Mouse (Mus musculus): ENCODE measurements around the gene Mast4. TPM values are rescaled to one million over a fixed set of nuclear protein-coding genes. Genes with fewer than 3 reads are reported as not detected.

Gene Mast4
- polyA plus RNA-seq, 1 experiment: 0.04 TPM

DNA sequence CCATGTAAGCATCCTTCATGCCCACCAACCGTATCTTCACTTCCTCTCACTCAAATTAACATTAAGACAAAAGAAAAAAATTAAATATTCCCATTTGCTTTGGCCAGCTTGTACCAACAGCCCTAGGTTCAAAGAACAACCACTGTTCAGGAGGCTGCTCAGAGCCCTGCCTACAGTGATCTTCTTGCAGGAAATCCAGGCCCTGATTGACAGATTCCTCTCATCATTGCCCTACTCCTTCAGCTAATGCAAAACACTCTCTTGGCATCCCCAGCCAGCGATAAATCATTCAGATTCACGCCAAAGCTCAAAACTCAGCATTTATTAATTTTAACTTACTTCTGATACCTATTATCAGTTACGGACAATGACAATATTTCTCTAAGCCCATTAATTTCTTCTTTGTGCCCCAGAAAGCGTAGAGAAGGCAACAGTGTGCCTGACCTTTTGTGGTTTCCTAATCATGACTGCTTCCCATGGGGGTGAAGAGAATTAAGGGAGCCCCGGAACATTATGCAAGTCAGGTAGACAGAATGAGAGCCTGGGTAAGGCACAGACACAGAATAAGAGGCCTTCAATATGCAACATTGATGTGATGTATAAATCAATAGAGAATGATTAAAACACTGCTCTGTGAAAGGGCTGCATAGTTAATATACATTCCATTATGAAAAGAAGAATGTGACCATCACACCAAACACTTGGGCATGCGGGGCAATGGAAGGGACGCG lies 135.9 kb downstream of the Mast4 start:
- TF ChIP-seq TAL1 (IDR thresholded peaks at IDR 0.05; ENCODE audit: low read length) (no peak), GATA1 (IDR thresholded peaks at IDR 0.05; ENCODE audit: low read length) (no peak)
- H3K9me3 ChIP-seq (ENCODE audit: control insufficient read depth, low read length): no peaks in the 10 kb centered on the region
- H3K4me1 ChIP-seq (ENCODE audit: control insufficient read depth): no peaks in the 10 kb centered on the region
- H3K4me3 ChIP-seq (replicated peaks): no peak overlapping the region
- no peaks in the 10 kb centered on the region for H3K36me3 ChIP-seq (ENCODE audit: control insufficient read depth)
- no peaks in the 10 kb centered on the region for H3K27me3 ChIP-seq (ENCODE audit: control insufficient read depth)

DNA sequence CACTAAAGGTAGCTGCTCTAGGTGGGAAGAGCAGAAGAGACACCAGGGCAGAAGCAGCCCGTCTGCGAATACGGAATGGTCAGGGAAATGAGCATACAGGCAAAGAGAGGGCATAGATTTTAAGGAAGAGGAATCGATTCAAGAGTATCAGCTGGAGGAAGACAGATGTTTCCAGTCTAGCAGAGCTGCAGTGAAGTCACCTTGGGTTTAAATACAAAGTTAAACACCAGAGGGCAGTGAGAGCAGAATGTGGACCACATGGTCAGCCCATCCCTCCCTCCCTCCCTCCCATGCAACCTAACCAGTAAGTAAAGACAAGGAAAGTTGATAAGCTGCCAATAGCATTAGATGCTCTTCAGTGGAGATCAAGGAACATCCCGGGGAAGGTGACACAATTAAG lies 138.0 kb downstream of the Mast4 start:
- no peak for TF ChIP-seq GATA1 (IDR thresholded peaks at IDR 0.05; ENCODE audit: low read length)
- TF ChIP-seq TAL1 (IDR thresholded peaks at IDR 0.05; ENCODE audit: low read length): no peak
- Histone ChIP-seq H3K36me3 (ENCODE audit: control insufficient read depth) (no peaks in the 10 kb centered on the region), H3K4me3 (replicated peaks) (no peak overlapping the region), H3K4me1 (ENCODE audit: control insufficient read depth) (no peaks in the 10 kb centered on the region), H3K27me3 (ENCODE audit: control insufficient read depth) (no peaks in the 10 kb centered on the region), H3K9me3 (ENCODE audit: control insufficient read depth, low read length) (no peaks in the 10 kb centered on the region)

DNA sequence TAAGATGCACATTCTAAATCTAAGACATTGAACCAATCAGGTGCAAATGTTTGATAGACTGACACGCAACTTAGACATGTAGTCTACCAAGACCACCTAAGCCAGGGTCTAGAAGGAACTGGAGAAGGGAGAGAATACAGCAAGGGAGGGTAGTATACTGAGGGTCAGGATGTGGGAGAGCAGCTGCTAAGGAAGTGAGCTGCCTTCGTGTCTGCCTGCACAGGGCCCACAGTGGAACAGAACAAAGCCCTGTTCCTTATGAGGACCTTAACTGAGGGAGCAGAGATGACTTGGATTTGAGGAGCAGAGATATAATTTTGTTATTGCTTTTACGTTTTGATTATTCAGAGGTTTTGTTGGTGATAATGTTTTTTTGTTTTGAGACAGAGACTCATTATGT lies 138.4 kb downstream of the Mast4 start:
- Histone ChIP-seq H3K36me3 (ENCODE audit: control insufficient read depth) (no peaks in the 10 kb centered on the region), H3K4me3 (replicated peaks) (no peak overlapping the region), H3K4me1 (ENCODE audit: control insufficient read depth) (no peaks in the 10 kb centered on the region), H3K9me3 (ENCODE audit: control insufficient read depth, low read length) (no peaks in the 10 kb centered on the region), H3K27me3 (ENCODE audit: control insufficient read depth) (no peaks in the 10 kb centered on the region)
- TF ChIP-seq TAL1 (IDR thresholded peaks at IDR 0.05; ENCODE audit: low read length) (no peak), GATA1 (IDR thresholded peaks at IDR 0.05; ENCODE audit: low read length) (no peak)

DNA sequence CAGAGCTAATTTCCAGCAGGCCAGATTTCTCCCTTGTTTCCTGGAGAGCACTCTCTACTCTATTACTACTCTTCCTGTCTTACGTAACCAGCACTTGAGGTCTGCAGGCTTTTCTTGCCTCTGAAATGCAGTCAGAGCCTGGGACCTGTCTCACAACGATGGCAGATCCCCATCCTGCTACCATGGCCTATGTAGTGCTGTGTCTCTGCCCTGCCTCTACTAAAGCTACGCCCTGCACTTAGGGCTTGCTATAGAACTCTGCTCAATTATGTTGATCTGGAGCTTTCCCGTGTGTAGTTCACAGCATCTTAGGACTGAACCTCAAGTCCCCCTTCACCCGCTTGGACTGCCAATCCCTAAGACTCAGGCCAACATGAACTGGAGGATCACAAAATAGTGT lies 150.7 kb downstream of the Mast4 start:
- Histone ChIP-seq H3K36me3 (ENCODE audit: control insufficient read depth) (no peaks in the 10 kb centered on the region), H3K9me3 (ENCODE audit: control insufficient read depth, low read length) (no peaks in the 10 kb centered on the region; the same call in 1 of the 2 replicates), H3K4me1 (ENCODE audit: control insufficient read depth) (no peaks in the 10 kb centered on the region), H3K4me3 (replicated peaks) (no peak overlapping the region), H3K27me3 (ENCODE audit: control insufficient read depth) (no peaks in the 10 kb centered on the region)
- TF ChIP-seq TAL1 (IDR thresholded peaks at IDR 0.05; ENCODE audit: low read length) (no peak), GATA1 (IDR thresholded peaks at IDR 0.05; ENCODE audit: low read length) (no peak)

DNA sequence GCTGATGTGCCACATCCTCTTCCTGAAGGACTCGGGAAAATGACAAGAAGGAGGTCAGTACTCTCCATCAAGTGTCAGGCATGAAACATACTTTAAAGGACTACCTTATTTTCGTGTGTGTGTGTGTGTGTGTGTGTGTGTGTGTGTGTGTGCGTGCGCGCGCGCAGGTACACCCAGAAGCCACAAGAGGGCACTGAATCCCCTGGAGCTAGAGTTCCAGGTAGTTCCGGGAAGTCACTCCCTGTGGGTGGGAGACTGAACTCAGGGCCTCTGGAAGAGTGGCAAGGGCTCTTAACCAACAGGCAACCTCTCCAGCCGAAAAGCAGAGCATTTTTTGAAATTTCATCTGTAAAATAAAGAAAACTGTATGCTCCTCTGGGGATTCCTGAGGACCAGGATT lies 152.5 kb downstream of the Mast4 start:
- Histone ChIP-seq H3K36me3 (ENCODE audit: control insufficient read depth) (no peaks in the 10 kb centered on the region), H3K4me1 (ENCODE audit: control insufficient read depth) (no peaks in the 10 kb centered on the region), H3K9me3 (ENCODE audit: control insufficient read depth, low read length) (no peaks in the 10 kb centered on the region; the same call in 1 of the 2 replicates), H3K27me3 (ENCODE audit: control insufficient read depth) (no peaks in the 10 kb centered on the region), H3K4me3 (replicated peaks) (no peak overlapping the region)
- no peak for TF ChIP-seq GATA1 (IDR thresholded peaks at IDR 0.05; ENCODE audit: low read length)
- TF ChIP-seq TAL1 (IDR thresholded peaks at IDR 0.05; ENCODE audit: low read length): no peak

DNA sequence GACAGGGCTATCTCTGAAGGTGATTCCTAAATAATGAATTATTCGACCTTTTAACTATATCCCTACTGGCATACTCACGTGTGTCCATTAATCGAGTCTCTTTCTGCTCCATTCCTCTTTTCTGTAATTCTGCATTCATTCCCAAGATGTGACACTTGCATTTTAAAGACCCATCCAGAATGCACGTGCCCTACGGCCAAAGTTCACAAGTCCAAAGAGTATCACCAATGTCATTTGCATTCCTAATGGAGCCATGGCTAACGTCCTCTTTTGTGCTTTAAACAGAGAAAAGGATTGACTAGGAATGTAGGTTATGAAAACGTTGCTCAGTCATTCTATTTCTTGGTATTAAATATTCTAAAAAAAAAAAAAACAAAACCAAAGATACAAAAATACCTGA lies 157.4 kb downstream of the Mast4 start:
- Histone ChIP-seq H3K27me3 (ENCODE audit: control insufficient read depth) (no peaks in the 10 kb centered on the region), H3K4me1 (ENCODE audit: control insufficient read depth) (no peaks in the 10 kb centered on the region), H3K4me3 (replicated peaks) (no peak overlapping the region), H3K36me3 (ENCODE audit: control insufficient read depth) (no peaks in the 10 kb centered on the region), H3K9me3 (ENCODE audit: control insufficient read depth, low read length) (no peaks in the 10 kb centered on the region; the same call in 1 of the 2 replicates)
- TF ChIP-seq TAL1 (IDR thresholded peaks at IDR 0.05; ENCODE audit: low read length) (no peak), GATA1 (IDR thresholded peaks at IDR 0.05; ENCODE audit: low read length) (no peak)

DNA sequence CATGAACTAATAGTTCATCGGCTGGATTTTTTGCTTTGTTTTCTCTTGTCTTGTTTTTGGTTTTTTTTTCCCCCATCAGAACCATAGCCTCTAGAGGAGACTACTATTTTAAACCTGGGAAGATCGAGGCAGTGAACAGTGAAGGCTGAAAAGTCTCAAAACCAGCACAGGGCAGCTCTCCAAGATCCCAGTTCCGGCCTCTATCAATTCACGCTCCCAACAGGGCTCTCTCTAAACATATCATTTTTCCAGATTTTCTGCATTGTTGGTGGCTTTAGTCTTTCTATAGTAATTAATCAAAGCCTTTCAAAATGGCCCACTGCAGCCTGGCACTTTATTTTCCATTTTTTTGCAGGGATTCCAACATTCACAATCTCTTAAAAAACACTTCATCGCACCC lies 159.9 kb downstream of the Mast4 start:
- no peak for TF ChIP-seq GATA1 (IDR thresholded peaks at IDR 0.05; ENCODE audit: low read length)
- no peak for TF ChIP-seq TAL1 (IDR thresholded peaks at IDR 0.05; ENCODE audit: low read length)
- Histone ChIP-seq H3K4me1 (ENCODE audit: control insufficient read depth) (no peaks in the 10 kb centered on the region), H3K9me3 (ENCODE audit: control insufficient read depth, low read length) (no peaks in the 10 kb centered on the region), H3K36me3 (ENCODE audit: control insufficient read depth) (no peaks in the 10 kb centered on the region), H3K27me3 (ENCODE audit: control insufficient read depth) (no peaks in the 10 kb centered on the region), H3K4me3 (replicated peaks) (no peak overlapping the region)

DNA sequence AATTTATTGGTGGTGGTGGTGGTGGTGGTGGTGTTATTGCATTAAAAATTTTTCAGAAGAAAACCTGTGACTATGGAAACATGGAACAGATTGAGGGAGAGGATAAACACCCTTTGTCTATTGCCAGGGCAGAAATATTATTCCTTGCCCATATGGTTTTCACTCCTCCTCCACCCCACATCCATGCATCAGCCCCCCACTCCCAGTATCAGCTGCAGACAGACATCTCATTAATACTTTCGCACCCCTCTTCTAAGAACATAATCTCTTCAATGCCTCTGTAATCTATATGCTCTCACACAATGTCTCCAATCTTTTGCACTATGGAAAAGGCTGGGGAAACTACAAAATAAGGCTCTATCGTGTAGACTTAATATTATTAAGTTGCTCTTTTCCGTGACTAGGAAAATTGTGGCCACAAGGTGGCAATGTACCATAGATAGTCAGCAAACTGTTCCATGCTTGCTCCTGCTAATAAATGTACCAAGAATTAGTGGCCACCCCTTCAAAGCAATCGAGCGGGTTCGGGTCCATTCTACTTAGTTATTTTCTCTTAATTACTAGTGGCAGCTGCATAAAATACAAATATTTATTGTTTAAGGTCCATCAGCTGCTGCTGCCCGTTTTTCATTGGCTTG lies 160.6 kb downstream of the Mast4 start:
- H3K4me3 ChIP-seq (replicated peaks): no peak overlapping the region
- H3K4me1 ChIP-seq (ENCODE audit: control insufficient read depth): no peaks in the 10 kb centered on the region
- no peaks in the 10 kb centered on the region for H3K27me3 ChIP-seq (ENCODE audit: control insufficient read depth)
- no peak for TF ChIP-seq TAL1 (IDR thresholded peaks at IDR 0.05; ENCODE audit: low read length)
- no peak for TF ChIP-seq GATA1 (IDR thresholded peaks at IDR 0.05; ENCODE audit: low read length)
- no peaks in the 10 kb centered on the region for H3K9me3 ChIP-seq (ENCODE audit: control insufficient read depth, low read length)
- H3K36me3 ChIP-seq (ENCODE audit: control insufficient read depth): no peaks in the 10 kb centered on the region

DNA sequence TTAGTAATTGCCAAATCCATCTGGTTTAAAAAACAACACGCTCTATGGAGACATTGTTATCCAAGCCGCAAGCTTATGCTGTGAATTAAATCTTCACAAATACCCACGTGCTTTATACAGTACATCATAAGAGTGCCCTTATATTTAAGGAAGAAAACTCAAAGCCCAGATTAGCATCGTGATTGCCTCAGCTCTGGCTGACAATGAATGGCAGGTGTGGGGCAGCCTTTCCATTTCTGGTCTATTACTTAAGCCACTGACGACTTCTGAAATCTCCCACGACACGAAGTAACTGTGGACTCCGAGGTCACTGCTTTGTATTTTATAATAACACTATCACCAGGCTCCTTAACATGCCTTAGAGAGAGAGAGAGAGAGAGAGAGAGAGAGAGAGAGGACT lies 182.4 kb downstream of the Mast4 start:
- Histone ChIP-seq H3K9me3 (ENCODE audit: control insufficient read depth, low read length) (no peaks in the 10 kb centered on the region), H3K27me3 (ENCODE audit: control insufficient read depth) (no peaks in the 10 kb centered on the region), H3K36me3 (ENCODE audit: control insufficient read depth) (no peaks in the 10 kb centered on the region), H3K4me3 (replicated peaks) (no peak overlapping the region), H3K4me1 (ENCODE audit: control insufficient read depth) (no peaks in the 10 kb centered on the region)
- no peak for TF ChIP-seq GATA1 (IDR thresholded peaks at IDR 0.05; ENCODE audit: low read length)
- no peak for TF ChIP-seq TAL1 (IDR thresholded peaks at IDR 0.05; ENCODE audit: low read length)

Measured in erythroblast, embryonic 14.5 days (primary cell).